Mouse (Mus musculus): ENCODE results near the gene Arl4a. TPM values are rescaled to one million over a fixed set of nuclear protein-coding genes. Genes with fewer than 3 reads are reported as not detected.

Gene Arl4a
- 31.0 and 31.9 TPM in 2 replicates for polyA plus RNA-seq (2016; fragmentation: Nextera tagmentation; extraction: Ambion mirVana)

GRCm38 (mm10) chr12:40037876-40038463 lies at the start of gene Arl4a:
Gene Arl4a (minus strand): TSS chr12:40038025.
- Histone ChIP-seq H3K4me3 (peak within 1 kb of the TSS; percentile 88), H3K4me2 (peak within 1 kb of the TSS; percentile 68), H3K27me3 (replicated peaks) (no peaks in the 10 kb centered on the region), H3K9ac (peak within 1 kb of the TSS; percentile 89), H3K27ac (ENCODE audit: poor library complexity, severe bottlenecking) (peak within 1 kb of the TSS; percentile 93), H3K9me3 (replicated peaks) (no peaks in the 10 kb centered on the region), H3K4me1 (replicated peaks) (0 out of 2 replicates have a peak, but pooled peaks cover 2% of the 10 kb centered on the region), H3K36me3 (no peaks in the 10 kb centered on the region)
- ATAC-seq (ENCODE audit: insufficient number of reproducible peaks, low FRiP score), result peak; percentile 92
- WGBS, result under 1% methylated on average over 68 of the region's 68 CpGs

DNA sequence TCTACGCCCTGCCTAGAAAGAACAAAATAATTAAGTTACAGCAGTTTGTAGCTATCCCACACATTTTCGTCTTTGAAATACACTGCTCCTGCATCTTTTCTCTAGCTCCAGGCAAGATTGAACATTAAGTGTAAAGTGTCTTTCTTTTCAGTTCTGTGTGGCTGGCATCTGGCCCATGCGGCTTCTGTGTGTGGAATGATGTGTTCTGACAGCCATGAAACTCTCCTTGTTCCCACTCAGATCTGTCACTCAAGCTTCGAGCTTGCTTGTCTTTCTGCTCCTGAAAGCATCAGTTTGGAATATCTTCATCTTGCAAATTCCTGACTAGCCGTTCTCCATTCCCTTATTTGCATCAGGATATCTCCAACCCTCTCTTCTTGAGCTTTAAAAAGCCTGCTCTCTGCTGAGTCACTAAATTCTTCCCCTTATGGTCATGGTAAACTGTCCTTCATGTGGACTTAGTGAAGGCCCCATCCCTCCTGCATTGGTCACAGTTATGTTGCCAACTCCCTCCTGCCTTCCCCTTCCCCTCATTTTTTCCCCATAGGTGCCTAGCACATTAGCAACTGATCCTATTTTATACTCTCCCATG lies 48.0 kb upstream of the Arl4a start:
- Histone ChIP-seq H3K4me1 (replicated peaks) (no peaks in the 10 kb centered on the region), H3K36me3 (no peaks in the 10 kb centered on the region), H3K9ac (no peak overlapping the region), H3K4me3 (no peak overlapping the region), H3K27me3 (replicated peaks) (no peaks in the 10 kb centered on the region), H3K4me2 (no peak overlapping the region), H3K9me3 (replicated peaks) (no peaks in the 10 kb centered on the region), H3K27ac (ENCODE audit: poor library complexity, severe bottlenecking) (no peak overlapping the region)
- no peak for ATAC-seq (ENCODE audit: insufficient number of reproducible peaks, low FRiP score)
- WGBS, result 60% methylated on average over 5 of the region's 5 CpGs

DNA sequence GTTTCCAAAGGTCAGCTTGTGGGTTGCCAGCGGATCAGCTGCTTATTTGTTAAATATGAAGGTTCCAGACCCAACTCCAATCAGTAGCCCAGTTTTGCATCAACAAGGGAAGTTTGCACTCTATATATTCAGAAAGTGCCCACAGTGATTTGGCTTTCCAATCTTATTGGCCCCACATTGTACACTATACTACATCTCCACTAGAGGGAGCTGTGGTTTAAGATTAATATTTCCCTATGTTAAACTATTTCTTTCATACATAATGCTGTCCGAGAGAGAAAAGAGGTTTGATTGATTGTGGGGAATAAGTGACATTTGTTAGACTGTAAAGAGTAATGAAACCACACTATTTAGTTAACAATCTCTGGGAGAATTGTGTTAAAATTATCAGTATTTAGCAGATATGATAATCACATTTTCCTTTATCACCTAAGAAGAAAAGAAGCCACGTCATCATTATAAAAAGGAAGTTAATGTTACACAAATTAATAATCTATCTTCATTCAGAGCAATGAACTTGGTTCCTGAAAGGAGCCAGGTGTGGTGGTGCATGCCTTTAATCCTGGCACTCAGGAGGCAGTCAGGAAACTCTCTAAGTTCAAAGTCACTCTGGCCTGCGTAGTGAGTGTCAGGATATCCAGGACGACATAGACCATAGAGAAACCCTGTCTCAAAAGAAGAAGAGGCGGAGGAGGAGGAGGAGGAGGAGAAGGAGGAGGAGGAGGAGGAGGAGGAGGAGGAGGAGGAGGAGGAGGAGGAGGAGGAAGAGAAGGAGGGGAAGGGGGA lies 44.8 kb upstream of the Arl4a start:
- 46% methylated on average over 5 of the region's 6 CpGs for WGBS
- no peak overlapping the region for H3K27ac ChIP-seq (ENCODE audit: poor library complexity, severe bottlenecking)
- no peaks in the 10 kb centered on the region for H3K36me3 ChIP-seq
- H3K4me2 ChIP-seq, result no peak overlapping the region
- no peaks in the 10 kb centered on the region for H3K9me3 ChIP-seq (replicated peaks)
- no peak overlapping the region for H3K9ac ChIP-seq
- no peaks in the 10 kb centered on the region for H3K4me1 ChIP-seq (replicated peaks)
- H3K4me3 ChIP-seq, result no peak overlapping the region
- H3K27me3 ChIP-seq (replicated peaks), result no peaks in the 10 kb centered on the region
- ATAC-seq (ENCODE audit: insufficient number of reproducible peaks, low FRiP score), result no peak

DNA sequence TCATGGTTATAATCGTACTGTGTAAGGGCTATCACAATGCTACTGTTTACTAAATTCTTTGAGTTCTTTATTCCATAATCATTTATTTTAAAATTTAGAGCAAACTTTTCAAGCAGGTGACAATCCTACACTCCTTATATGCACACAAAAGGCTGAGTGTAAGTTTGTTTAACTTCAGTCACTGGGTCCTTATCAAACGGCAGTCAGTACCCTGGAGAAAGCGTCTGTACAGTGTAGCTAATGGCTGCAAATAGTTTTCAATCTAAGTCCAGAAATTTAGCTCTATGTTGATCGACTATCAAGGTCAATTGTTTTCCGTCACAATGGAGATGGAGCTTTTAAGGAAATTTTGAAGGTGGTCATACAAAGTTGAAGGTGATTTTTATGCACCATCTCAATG lies 44.2 kb upstream of the Arl4a start:
- H3K9ac ChIP-seq, result no peak overlapping the region
- no peaks in the 10 kb centered on the region for H3K36me3 ChIP-seq
- no peaks in the 10 kb centered on the region for H3K27me3 ChIP-seq (replicated peaks)
- WGBS, result 49% methylated on average over 5 of the region's 5 CpGs
- no peaks in the 10 kb centered on the region for H3K4me1 ChIP-seq (replicated peaks)
- no peak overlapping the region for H3K4me2 ChIP-seq
- H3K4me3 ChIP-seq, result no peak overlapping the region
- no peaks in the 10 kb centered on the region for H3K9me3 ChIP-seq (replicated peaks)
- no peak for ATAC-seq (ENCODE audit: insufficient number of reproducible peaks, low FRiP score)
- H3K27ac ChIP-seq (ENCODE audit: poor library complexity, severe bottlenecking), result no peak overlapping the region

GRCm38 (mm10) chr12:40073660-40074059 lies 35.8 kb upstream of the Arl4a start:
- no peak overlapping the region for H3K4me3 ChIP-seq
- H3K4me2 ChIP-seq, result no peak overlapping the region
- H3K9me3 ChIP-seq (replicated peaks), result no peaks in the 10 kb centered on the region
- H3K27ac ChIP-seq (ENCODE audit: poor library complexity, severe bottlenecking), result no peak overlapping the region
- no peak for ATAC-seq (ENCODE audit: insufficient number of reproducible peaks, low FRiP score)
- H3K27me3 ChIP-seq (replicated peaks), result no peaks in the 10 kb centered on the region
- no peaks in the 10 kb centered on the region for H3K36me3 ChIP-seq
- WGBS, result 63% methylated on average over 5 of the region's 5 CpGs
- H3K9ac ChIP-seq, result no peak overlapping the region
- no peaks in the 10 kb centered on the region for H3K4me1 ChIP-seq (replicated peaks)

- no peaks in the 10 kb centered on the region for H3K9me3 ChIP-seq (replicated peaks)
Measured at GRCm38 (mm10) chr12:40047024-40047423, 9.2 kb upstream of the Arl4a start.

GRCm38 (mm10) chr12:40043816-40044585 lies 6.2 kb upstream of the Arl4a start:
- no peaks in the 10 kb centered on the region for H3K4me1 ChIP-seq (replicated peaks)
- no peak overlapping the region for H3K9ac ChIP-seq
- H3K27ac ChIP-seq (ENCODE audit: poor library complexity, severe bottlenecking), result no peak overlapping the region
- H3K9me3 ChIP-seq (replicated peaks), result no peaks in the 10 kb centered on the region
- no peaks in the 10 kb centered on the region for H3K27me3 ChIP-seq (replicated peaks)
- no peak for ATAC-seq (ENCODE audit: insufficient number of reproducible peaks, low FRiP score)
- H3K36me3 ChIP-seq, result no peaks in the 10 kb centered on the region
- H3K4me3 ChIP-seq, result no peak overlapping the region
- 82% methylated on average over 8 of the region's 8 CpGs for WGBS
- no peak overlapping the region for H3K4me2 ChIP-seq

More at GRCm38 (mm10) chr12:40047024-40047423, 9.2 kb upstream of the Arl4a start:
- WGBS, result 60% methylated on average over 1 of the region's 1 CpGs
- H3K9ac ChIP-seq, result no peak overlapping the region
- no peaks in the 10 kb centered on the region for H3K4me1 ChIP-seq (replicated peaks)
- H3K4me2 ChIP-seq, result no peak overlapping the region
- no peak overlapping the region for H3K27ac ChIP-seq (ENCODE audit: poor library complexity, severe bottlenecking)
- H3K36me3 ChIP-seq, result no peaks in the 10 kb centered on the region
- ATAC-seq (ENCODE audit: insufficient number of reproducible peaks, low FRiP score), result no peak
- no peak overlapping the region for H3K4me3 ChIP-seq
- H3K27me3 ChIP-seq (replicated peaks), result no peaks in the 10 kb centered on the region

DNA sequence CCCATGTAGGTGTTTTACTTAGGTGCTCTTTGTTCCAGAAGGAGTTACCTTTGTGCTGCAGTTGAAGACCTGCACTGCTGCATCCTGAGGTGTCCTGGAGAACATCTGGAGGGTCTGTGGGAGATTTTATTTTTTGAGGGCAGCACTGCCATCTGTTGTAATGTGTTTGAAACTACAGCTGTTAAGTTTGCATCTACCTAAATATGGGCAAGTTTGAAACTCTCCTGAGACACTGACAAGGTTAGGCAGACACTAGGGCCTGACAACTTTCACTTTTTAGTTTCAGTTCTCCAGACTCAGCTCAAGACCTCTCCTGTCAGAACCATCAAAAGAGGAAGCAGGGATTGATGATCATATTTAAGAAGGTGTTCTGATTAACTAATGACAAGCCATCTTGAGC lies 2.2 kb upstream of the Arl4a start:
- no peak for ATAC-seq (ENCODE audit: insufficient number of reproducible peaks, low FRiP score)
- Histone ChIP-seq H3K27ac (ENCODE audit: poor library complexity, severe bottlenecking) (no peak overlapping the region), H3K4me1 (replicated peaks) (0 out of 2 replicates have a peak, but pooled peaks cover 2% of the 10 kb centered on the region), H3K4me3 (no peak overlapping the region), H3K9ac (no peak overlapping the region), H3K36me3 (no peaks in the 10 kb centered on the region), H3K4me2 (no peak overlapping the region), H3K27me3 (replicated peaks) (no peaks in the 10 kb centered on the region), H3K9me3 (replicated peaks) (no peaks in the 10 kb centered on the region)

- peak overlapping the region; percentile 89 for H3K9ac ChIP-seq
- ATAC-seq (ENCODE audit: insufficient number of reproducible peaks, low FRiP score), result peak; percentile 98
- WGBS, result under 1% methylated on average over 58 of the region's 60 CpGs
Measured at GRCm38 (mm10) chr12:40037226-40037813, 505 bp downstream of the Arl4a start.

DNA sequence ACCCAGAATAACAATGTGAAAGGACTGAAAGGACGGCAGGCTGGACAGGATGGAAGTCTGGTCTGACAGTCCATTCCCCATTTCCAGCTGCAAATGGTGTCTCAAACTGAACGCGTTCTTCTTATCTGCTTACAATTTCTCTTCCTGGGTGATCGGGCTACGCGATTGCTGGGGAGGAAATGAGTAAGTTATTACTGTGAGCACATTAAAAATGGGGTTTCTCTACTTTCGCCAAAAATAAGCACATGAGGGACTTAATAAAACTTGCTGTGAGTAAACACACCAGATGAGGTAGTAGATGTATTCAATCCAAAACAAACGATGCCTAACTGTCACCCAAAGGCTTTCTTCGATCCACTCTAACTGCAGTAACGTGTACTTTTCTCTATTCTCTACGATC lies 1.2 kb downstream of the Arl4a start:
- ATAC-seq (ENCODE audit: insufficient number of reproducible peaks, low FRiP score), result no peak
- H3K9ac ChIP-seq, result peak overlapping the region; percentile 89
- no peaks in the 10 kb centered on the region for H3K9me3 ChIP-seq (replicated peaks)
- no peaks in the 10 kb centered on the region for H3K27me3 ChIP-seq (replicated peaks)
- peak overlapping the region; percentile 68 for H3K4me2 ChIP-seq
- 2% methylated on average over 11 of the region's 11 CpGs for WGBS
- H3K4me3 ChIP-seq, result peak overlapping the region; percentile 88
- H3K36me3 ChIP-seq, result peaks cover 3% of the 10 kb centered on the region; the same call in 1 of the 2 replicates
- H3K27ac ChIP-seq (ENCODE audit: poor library complexity, severe bottlenecking), result peak overlapping the region; percentile 80; the same call in 1 of the 2 replicates
- 0 out of 2 replicates have a peak, but pooled peaks cover 2% of the 10 kb centered on the region for H3K4me1 ChIP-seq (replicated peaks)

More at GRCm38 (mm10) chr12:40037226-40037813, 505 bp downstream of the Arl4a start:
- Histone ChIP-seq H3K4me3 (peak overlapping the region; percentile 88), H3K36me3 (0 out of 2 replicates have a peak, but pooled peaks cover 3% of the 10 kb centered on the region), H3K27me3 (replicated peaks) (no peaks in the 10 kb centered on the region), H3K4me2 (peak overlapping the region; percentile 68), H3K9me3 (replicated peaks) (no peaks in the 10 kb centered on the region), H3K4me1 (replicated peaks) (0 out of 2 replicates have a peak, but pooled peaks cover 2% of the 10 kb centered on the region), H3K27ac (ENCODE audit: poor library complexity, severe bottlenecking) (peak overlapping the region; percentile 93)
